Mouse (Mus musculus): Measurements from ENCODE around the gene Scgb2b15. TPM values are rescaled to one million over a fixed set of nuclear protein-coding genes. Genes with fewer than 3 reads are reported as not detected.
"Not testable (repeated sequence)": the region's sequence is repeated elsewhere in the genome, so short reads cannot be mapped to it uniquely, and the experiment has no call there.

Scgb2b15 gene
- not detected in 2 replicates for total RNA-seq (2017)

DNA sequence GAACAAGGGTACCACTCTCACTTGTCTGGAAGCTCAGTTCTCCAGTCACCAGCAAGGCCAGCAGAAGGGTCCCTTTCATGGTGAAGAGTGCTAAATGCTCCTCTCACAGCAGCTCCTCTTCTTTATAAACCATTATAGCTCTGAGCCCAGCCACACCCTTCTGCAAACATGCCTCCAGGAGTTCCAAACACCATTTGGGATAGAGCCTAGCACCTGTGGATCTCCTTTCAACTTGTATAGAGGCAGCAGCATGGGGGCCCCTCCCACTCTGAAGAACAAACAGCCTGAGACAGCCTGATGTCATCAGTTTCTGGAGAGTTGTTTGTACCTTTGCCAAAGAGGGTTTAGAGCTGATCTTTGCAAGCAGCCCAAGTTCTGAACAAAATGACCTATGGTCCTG, at the start of gene Scgb2b15:
Gene Scgb2b15, minus strand, starts transcription at position 101 of the 400 bp plus-strand sequence.
- not testable (repeated sequence) for ATAC-seq (ENCODE audit: extremely low read depth, insufficient number of reproducible peaks, low FRiP score, poor library complexity, severe bottlenecking)

GRCm38 (mm10) chr7:32836254-32836653, 6.8 kb upstream of the Scgb2b15 start, which contains the start of gene Scgb1b15:
Scgb1b15 (plus strand) TSS chr7:32836554.
- ATAC-seq (ENCODE audit: extremely low read depth, insufficient number of reproducible peaks, low FRiP score, poor library complexity, severe bottlenecking), result not testable (repeated sequence)

Other genes starting within 250 kb of the Scgb2b15 start
- not detected in 2 replicates for gene Scgb1b15, start 6.9 kb upstream of the Scgb2b15 start, total RNA-seq (2017)
- not detected in 2 replicates for gene Scgb2b17, start 226.9 kb upstream of the Scgb2b15 start, total RNA-seq (2017)
- not detected in 2 replicates for gene Scgb1b17, start 233.8 kb upstream of the Scgb2b15 start, total RNA-seq (2017)

Measured in neutrophil, adult 5-6 weeks (primary cell).